In genomic region chr11:88989530-88989929, GRCm38 (mm10) we compare ENCODE assay signal across 13 mouse cellular contexts. TPM values are rescaled to one million over a fixed set of nuclear protein-coding genes. Genes with fewer than 3 reads are reported as not detected.
A peak's percentile ranks its signal among the peaks of the same experiment; 100 is the strongest.
DNase-seq lines count a peak whose midpoint lies in the region; ATAC-seq and TF ChIP-seq lines count a peak whose summit lies in the region.
"Had no signal": no experiment of that assay in that cellular context is flagged by ENCODE, and none has a peak within 500 bp of the region (broad histone marks: within the 10 kb centered on the region; RNA-seq: fewer than 3 reads in every experiment).

No protein-coding gene starts in this region.

- 79% methylated on average over 5 of the region's 5 CpGs for WGBS in forebrain, postnatal 0 days
- 76% methylated on average over 5 of the region's 5 CpGs for WGBS in forebrain, embryonic 13.5 days
- 29% methylated on average over 5 of the region's 5 CpGs for WGBS in liver, embryonic 15.5 days (ENCODE audit: insufficient replicate concordance)
- WGBS in midbrain, embryonic 16.5 days = 81% methylated on average over 5 of the region's 5 CpGs

- ATAC-seq in forebrain, postnatal 0 days = peak; percentile 53; the same call in 1 of the 2 replicates
- ATAC-seq in forebrain, embryonic 13.5 days = no peak
- ATAC-seq in liver, embryonic 15.5 days (ENCODE audit: insufficient read depth) = peak; percentile 78
- ATAC-seq in midbrain, embryonic 16.5 days = no peak
- ATAC-seq: Patski had no signal

- H3K4me3 ChIP-seq in forebrain, postnatal 0 days (ENCODE audit: low read depth, low read length) = no peak overlapping the region
- H3K4me3 ChIP-seq in forebrain, embryonic 13.5 days = no peak overlapping the region
- H3K4me3 ChIP-seq in liver, embryonic 15.5 days (replicated peaks) = no peak overlapping the region
- H3K4me3 ChIP-seq in midbrain, embryonic 16.5 days (ENCODE audit: low read depth, low read length) = no peak overlapping the region
- H3K4me3 ChIP-seq: embryonic facial prominence, embryonic 15.5 days; limb, embryonic 15.5 days had no signal

- peak; percentile 16 for DNase-seq in forebrain, postnatal 0 days
- DNase-seq in 3134 (ENCODE audit: extremely low read depth, insufficient read length, low spot score) = peak; percentile 32
- DNase-seq in T-cell, adult 2 months (ENCODE audit: low spot score) = peak; percentile 41
- no peak for DNase-seq in testis, postnatal 10 days (ENCODE audit: low spot score)
- DNase-seq in urinary bladder, postnatal 4 days (ENCODE audit: low spot score in 2 of 2) = no peak
- DNase-seq: right cerebral cortex, postnatal 25 days had no signal

- H3K4me1 ChIP-seq in forebrain, postnatal 0 days (ENCODE audit: insufficient read depth) = no peaks in the 10 kb centered on the region
- no peaks in the 10 kb centered on the region for H3K4me1 ChIP-seq in forebrain, embryonic 13.5 days
- H3K4me1 ChIP-seq in liver, embryonic 15.5 days (replicated peaks) = peaks cover 10% of the 10 kb centered on the region; the same call in 1 of the 2 replicates
- H3K4me1 ChIP-seq in midbrain, embryonic 16.5 days (ENCODE audit: control insufficient read depth, insufficient read depth, low read length) = no peaks in the 10 kb centered on the region
- H3K4me1 ChIP-seq: embryonic facial prominence, embryonic 15.5 days; limb, embryonic 15.5 days had no signal

- peaks cover 44% of the 10 kb centered on the region for H3K36me3 ChIP-seq in forebrain, postnatal 0 days (ENCODE audit: insufficient read depth)
- peaks cover 53% of the 10 kb centered on the region for H3K36me3 ChIP-seq in forebrain, embryonic 13.5 days (ENCODE audit: poor library complexity, severe bottlenecking)
- H3K36me3 ChIP-seq in liver, embryonic 15.5 days (replicated peaks) = peaks cover 17% of the 10 kb centered on the region; the same call in 1 of the 2 replicates
- H3K36me3 ChIP-seq in midbrain, embryonic 16.5 days (ENCODE audit: control insufficient read depth, insufficient read depth, low read length) = peaks cover 21% of the 10 kb centered on the region

- no peaks in the 10 kb centered on the region for H3K27me3 ChIP-seq in forebrain, postnatal 0 days (ENCODE audit: insufficient read depth, low read length)
- no peaks in the 10 kb centered on the region for H3K27me3 ChIP-seq in forebrain, embryonic 13.5 days
- no peaks in the 10 kb centered on the region for H3K27me3 ChIP-seq in liver, embryonic 15.5 days
- no peaks in the 10 kb centered on the region for H3K27me3 ChIP-seq in midbrain, embryonic 16.5 days (ENCODE audit: control insufficient read depth, insufficient read depth, low read depth, low read length)
- H3K27me3 ChIP-seq: embryonic facial prominence, embryonic 15.5 days; limb, embryonic 15.5 days; Patski had no signal

- TF ChIP-seq CTCF in forebrain, postnatal 0 days (IDR thresholded peaks at IDR 0.05; ENCODE audit: low read depth) = peak; percentile 54

- H3K9ac ChIP-seq in forebrain, postnatal 0 days = no peak overlapping the region
- H3K9ac ChIP-seq in forebrain, embryonic 13.5 days = no peak overlapping the region
- no peak overlapping the region for H3K9ac ChIP-seq in liver, embryonic 15.5 days
- H3K9ac ChIP-seq in midbrain, embryonic 16.5 days (ENCODE audit: low read depth, low read length) = no peak overlapping the region
- H3K9ac ChIP-seq: embryonic facial prominence, embryonic 15.5 days; limb, embryonic 15.5 days had no signal

- no peaks in the 10 kb centered on the region for H3K9me3 ChIP-seq in forebrain, postnatal 0 days (ENCODE audit: low read length)
- no peaks in the 10 kb centered on the region for H3K9me3 ChIP-seq in forebrain, embryonic 13.5 days (replicated peaks)
- no peaks in the 10 kb centered on the region for H3K9me3 ChIP-seq in liver, embryonic 15.5 days (replicated peaks)
- no peaks in the 10 kb centered on the region for H3K9me3 ChIP-seq in midbrain, embryonic 16.5 days (replicated peaks; ENCODE audit: control insufficient read depth, low read length, poor library complexity, severe bottlenecking)
- H3K9me3 ChIP-seq: embryonic facial prominence, embryonic 15.5 days; limb, embryonic 15.5 days had no signal

- H3K27ac ChIP-seq in forebrain, postnatal 0 days (ENCODE audit: low read depth, low read length) = no peak overlapping the region
- no peak overlapping the region for H3K27ac ChIP-seq in forebrain, embryonic 13.5 days
- H3K27ac ChIP-seq in liver, embryonic 15.5 days (replicated peaks) = no peak overlapping the region
- no peak overlapping the region for H3K27ac ChIP-seq in midbrain, embryonic 16.5 days (ENCODE audit: low read length)
- H3K27ac ChIP-seq: embryonic facial prominence, embryonic 15.5 days; limb, embryonic 15.5 days had no signal

- no peak overlapping the region for H3K4me2 ChIP-seq in forebrain, postnatal 0 days (ENCODE audit: low read depth)
- H3K4me2 ChIP-seq in forebrain, embryonic 13.5 days = no peak overlapping the region
- no peak overlapping the region for H3K4me2 ChIP-seq in liver, embryonic 15.5 days
- H3K4me2 ChIP-seq in midbrain, embryonic 16.5 days (ENCODE audit: low read length) = no peak overlapping the region
- H3K4me2 ChIP-seq: embryonic facial prominence, embryonic 15.5 days; limb, embryonic 15.5 days had no signal

RNA-seq across cellular contexts. Expression of gene Trim25, which starts 9.6 kb away (rescaled TPM):
- total RNA-seq in forebrain, postnatal 0 days (2014; rRNA removed) = 2.4 and 4.6 TPM in 2 replicates
- polyA plus RNA-seq in forebrain, postnatal 0 days (2015; fragmentation: Nextera tagmentation; extraction: Ambion mirVana) = 2.7 and 4.9 TPM in 2 replicates
- 2.4 and 3.0 TPM in 2 replicates for polyA plus RNA-seq in forebrain, embryonic 13.5 days (2015; fragmentation: Nextera tagmentation; extraction: Ambion mirVana)
- polyA plus RNA-seq in liver, embryonic 15.5 days (2015; fragmentation: Nextera tagmentation; extraction: Ambion mirVana) = 19.6 and 20.4 TPM in 2 replicates
- polyA plus RNA-seq in midbrain, embryonic 16.5 days (2015; fragmentation: Nextera tagmentation; extraction: Ambion mirVana) = 3.5 and 3.8 TPM in 2 replicates

RNA-seq across cellular contexts. Expression of gene Coil, which starts 19.5 kb away (rescaled TPM):
- total RNA-seq in forebrain, postnatal 0 days (2014; rRNA removed) = 40.1 and 44.9 TPM in 2 replicates
- polyA plus RNA-seq in forebrain, postnatal 0 days (2015; fragmentation: Nextera tagmentation; extraction: Ambion mirVana) = 23.7 and 25.5 TPM in 2 replicates
- 21.1 and 25.2 TPM in 2 replicates for polyA plus RNA-seq in forebrain, embryonic 13.5 days (2015; fragmentation: Nextera tagmentation; extraction: Ambion mirVana)
- polyA plus RNA-seq in liver, embryonic 15.5 days (2015; fragmentation: Nextera tagmentation; extraction: Ambion mirVana) = 3.4 and 4.0 TPM in 2 replicates
- polyA plus RNA-seq in midbrain, embryonic 16.5 days (2015; fragmentation: Nextera tagmentation; extraction: Ambion mirVana) = 30.4 and 31.0 TPM in 2 replicates

RNA-seq across cellular contexts. Expression of gene Elobl, which starts 22.8 kb away (rescaled TPM):
- not detected in 2 replicates for total RNA-seq in forebrain, postnatal 0 days (2014; rRNA removed)
- not detected in 2 replicates for polyA plus RNA-seq in forebrain, postnatal 0 days (2015; fragmentation: Nextera tagmentation; extraction: Ambion mirVana)
- not detected in 2 replicates for polyA plus RNA-seq in forebrain, embryonic 13.5 days (2015; fragmentation: Nextera tagmentation; extraction: Ambion mirVana)
- polyA plus RNA-seq in liver, embryonic 15.5 days (2015; fragmentation: Nextera tagmentation; extraction: Ambion mirVana) = not detected in 2 replicates
- polyA plus RNA-seq in midbrain, embryonic 16.5 days (2015; fragmentation: Nextera tagmentation; extraction: Ambion mirVana) = not detected in 2 replicates
- total RNA-seq: heart, postnatal 10 days had no signal
- polyA plus RNA-seq: embryonic facial prominence, embryonic 15.5 days; limb, embryonic 15.5 days had no signal

RNA-seq across cellular contexts. Expression of gene Scpep1, which starts 34.3 kb away (rescaled TPM):
- total RNA-seq in forebrain, postnatal 0 days (2014; rRNA removed) = 27.5 and 28.9 TPM in 2 replicates
- polyA plus RNA-seq in forebrain, postnatal 0 days (2015; fragmentation: Nextera tagmentation; extraction: Ambion mirVana) = 19.5 and 27.4 TPM in 2 replicates
- polyA plus RNA-seq in forebrain, embryonic 13.5 days (2015; fragmentation: Nextera tagmentation; extraction: Ambion mirVana) = 35.9 and 36.5 TPM in 2 replicates
- 47.8 and 50.1 TPM in 2 replicates for polyA plus RNA-seq in liver, embryonic 15.5 days (2015; fragmentation: Nextera tagmentation; extraction: Ambion mirVana)
- 31.9 and 37.9 TPM in 2 replicates for polyA plus RNA-seq in midbrain, embryonic 16.5 days (2015; fragmentation: Nextera tagmentation; extraction: Ambion mirVana)

Comparison
In these comparisons a context has a peak if more than half of its experiments do, and no peak if none do; other contexts are left out.
1. ATAC-seq: peak in forebrain, postnatal 0 days (single experiment) and liver, embryonic 15.5 days (single experiment); none in forebrain, embryonic 13.5 days (single experiment) and midbrain, embryonic 16.5 days (single experiment).
2. DNase-seq: peak in forebrain, postnatal 0 days (single experiment), 3134 (single experiment) and T-cell, adult 2 months (single experiment); none in testis, postnatal 10 days (single experiment) and urinary bladder, postnatal 4 days (0 of 2).